Mouse (Mus musculus): ENCODE data around the gene Rab37. TPM values are rescaled to one million over a fixed set of nuclear protein-coding genes. Genes with fewer than 3 reads are reported as not detected.

The Rab37 gene
- polyA plus RNA-seq, 1 experiment from 2014 or later = 2.3 TPM

GRCm38 (mm10) chr11:115107403-115107916, 16.2 kb downstream of the Rab37 start:
- H3K9me3 ChIP-seq (replicated peaks; ENCODE audit: control insufficient read depth, low read length) = no peaks in the 10 kb centered on the region
- no peak for ATAC-seq (ENCODE audit: insufficient read depth, low FRiP score)
- no peak overlapping the region for H3K4me2 ChIP-seq (ENCODE audit: low read depth, low read length)
- no peak overlapping the region for H3K4me3 ChIP-seq (replicated peaks; ENCODE audit: low read length)
- no peaks in the 10 kb centered on the region for H3K27me3 ChIP-seq (ENCODE audit: control insufficient read depth, insufficient read depth, low read length)
- no peak overlapping the region for H3K9ac ChIP-seq (ENCODE audit: low read length)
- no peak overlapping the region for H3K27ac ChIP-seq (ENCODE audit: low read length)
- H3K4me1 ChIP-seq (ENCODE audit: control insufficient read depth, insufficient read depth, low read length) = no peaks in the 10 kb centered on the region
- 24% methylated on average over 4 of the region's 4 CpGs for WGBS
- H3K36me3 ChIP-seq (ENCODE audit: control insufficient read depth, insufficient read depth, low read length) = no peaks in the 10 kb centered on the region

GRCm38 (mm10) chr11:115108176-115108575, 16.9 kb downstream of the Rab37 start:
- no peaks in the 10 kb centered on the region for H3K4me1 ChIP-seq (ENCODE audit: control insufficient read depth, insufficient read depth, low read length)
- WGBS = 81% methylated on average over 8 of the region's 8 CpGs
- no peak overlapping the region for H3K27ac ChIP-seq (ENCODE audit: low read length)
- no peaks in the 10 kb centered on the region for H3K27me3 ChIP-seq (ENCODE audit: control insufficient read depth, insufficient read depth, low read length)
- H3K9ac ChIP-seq (ENCODE audit: low read length) = no peak overlapping the region
- H3K9me3 ChIP-seq (replicated peaks; ENCODE audit: control insufficient read depth, low read length) = no peaks in the 10 kb centered on the region
- H3K4me3 ChIP-seq (replicated peaks; ENCODE audit: low read length) = no peak overlapping the region
- no peaks in the 10 kb centered on the region for H3K36me3 ChIP-seq (ENCODE audit: control insufficient read depth, insufficient read depth, low read length)
- H3K4me2 ChIP-seq (ENCODE audit: low read depth, low read length) = no peak overlapping the region
- ATAC-seq (ENCODE audit: insufficient read depth, low FRiP score) = no peak

GRCm38 (mm10) chr11:115110271-115110670, 19.0 kb downstream of the Rab37 start:
- Histone ChIP-seq H3K4me2 (ENCODE audit: low read depth, low read length) (no peak overlapping the region), H3K36me3 (ENCODE audit: control insufficient read depth, insufficient read depth, low read length) (no peaks in the 10 kb centered on the region), H3K27me3 (ENCODE audit: control insufficient read depth, insufficient read depth, low read length) (no peaks in the 10 kb centered on the region), H3K9me3 (replicated peaks; ENCODE audit: control insufficient read depth, low read length) (no peaks in the 10 kb centered on the region), H3K4me3 (replicated peaks; ENCODE audit: low read length) (no peak overlapping the region), H3K9ac (ENCODE audit: low read length) (no peak overlapping the region), H3K4me1 (ENCODE audit: control insufficient read depth, insufficient read depth, low read length) (no peaks in the 10 kb centered on the region), H3K27ac (ENCODE audit: low read length) (no peak overlapping the region)
- ATAC-seq (ENCODE audit: insufficient read depth, low FRiP score) = no peak
- WGBS = 66% methylated on average over 5 of the region's 5 CpGs

GRCm38 (mm10) chr11:115112196-115112595, 21.0 kb downstream of the Rab37 start:
- Histone ChIP-seq H3K9ac (ENCODE audit: low read length) (no peak overlapping the region), H3K9me3 (replicated peaks; ENCODE audit: control insufficient read depth, low read length) (no peaks in the 10 kb centered on the region), H3K36me3 (ENCODE audit: control insufficient read depth, insufficient read depth, low read length) (no peaks in the 10 kb centered on the region), H3K27ac (ENCODE audit: low read length) (no peak overlapping the region), H3K4me3 (replicated peaks; ENCODE audit: low read length) (no peak overlapping the region), H3K4me2 (ENCODE audit: low read depth, low read length) (no peak overlapping the region), H3K4me1 (ENCODE audit: control insufficient read depth, insufficient read depth, low read length) (no peaks in the 10 kb centered on the region), H3K27me3 (ENCODE audit: control insufficient read depth, insufficient read depth, low read length) (no peaks in the 10 kb centered on the region)
- no peak for ATAC-seq (ENCODE audit: insufficient read depth, low FRiP score)
- WGBS = 28% methylated on average over 3 of the region's 3 CpGs

- 66% methylated on average over 9 of the region's 9 CpGs for WGBS
- no peaks in the 10 kb centered on the region for H3K9me3 ChIP-seq (replicated peaks; ENCODE audit: control insufficient read depth, low read length)
- no peak overlapping the region for H3K9ac ChIP-seq (ENCODE audit: low read length)
- no peaks in the 10 kb centered on the region for H3K27me3 ChIP-seq (ENCODE audit: control insufficient read depth, insufficient read depth, low read length)
- H3K4me1 ChIP-seq (ENCODE audit: control insufficient read depth, insufficient read depth, low read length) = no peaks in the 10 kb centered on the region
- H3K4me3 ChIP-seq (replicated peaks; ENCODE audit: low read length) = no peak overlapping the region
- H3K4me2 ChIP-seq (ENCODE audit: low read depth, low read length) = no peak overlapping the region
- ATAC-seq (ENCODE audit: insufficient read depth, low FRiP score) = no peak
- no peak overlapping the region for H3K27ac ChIP-seq (ENCODE audit: low read length)
- H3K36me3 ChIP-seq (ENCODE audit: control insufficient read depth, insufficient read depth, low read length) = no peaks in the 10 kb centered on the region
Measured at GRCm38 (mm10) chr11:115119409-115119808, 28.2 kb downstream of the Rab37 start.

- Histone ChIP-seq H3K27me3 (ENCODE audit: control insufficient read depth, insufficient read depth, low read length) (no peaks in the 10 kb centered on the region), H3K4me1 (ENCODE audit: control insufficient read depth, insufficient read depth, low read length) (no peaks in the 10 kb centered on the region), H3K4me2 (ENCODE audit: low read depth, low read length) (no peak overlapping the region), H3K27ac (ENCODE audit: low read length) (no peak overlapping the region), H3K9me3 (replicated peaks; ENCODE audit: control insufficient read depth, low read length) (no peaks in the 10 kb centered on the region), H3K9ac (ENCODE audit: low read length) (no peak overlapping the region), H3K4me3 (replicated peaks; ENCODE audit: low read length) (no peak overlapping the region), H3K36me3 (ENCODE audit: control insufficient read depth, insufficient read depth, low read length) (no peaks in the 10 kb centered on the region)
- WGBS = 67% methylated on average over 4 of the region's 4 CpGs
- ATAC-seq (ENCODE audit: insufficient read depth, low FRiP score) = no peak
Measured at GRCm38 (mm10) chr11:115128483-115128882, 37.3 kb downstream of the Rab37 start.

GRCm38 (mm10) chr11:115129508-115130126, 38.4 kb downstream of the Rab37 start:
- Histone ChIP-seq H3K27ac (ENCODE audit: low read length) (no peak overlapping the region), H3K9me3 (replicated peaks; ENCODE audit: control insufficient read depth, low read length) (no peaks in the 10 kb centered on the region), H3K9ac (ENCODE audit: low read length) (no peak overlapping the region), H3K4me1 (ENCODE audit: control insufficient read depth, insufficient read depth, low read length) (no peaks in the 10 kb centered on the region), H3K36me3 (ENCODE audit: control insufficient read depth, insufficient read depth, low read length) (no peaks in the 10 kb centered on the region), H3K4me3 (replicated peaks; ENCODE audit: low read length) (no peak overlapping the region), H3K27me3 (ENCODE audit: control insufficient read depth, insufficient read depth, low read length) (no peaks in the 10 kb centered on the region), H3K4me2 (ENCODE audit: low read depth, low read length) (no peak overlapping the region)
- no peak for ATAC-seq (ENCODE audit: insufficient read depth, low FRiP score)
- WGBS = 85% methylated on average over 13 of the region's 13 CpGs

GRCm38 (mm10) chr11:115131768-115132381, 40.6 kb downstream of the Rab37 start:
- no peak overlapping the region for H3K27ac ChIP-seq (ENCODE audit: low read length)
- H3K9ac ChIP-seq (ENCODE audit: low read length) = no peak overlapping the region
- WGBS = 69% methylated on average over 8 of the region's 8 CpGs
- no peaks in the 10 kb centered on the region for H3K4me1 ChIP-seq (ENCODE audit: control insufficient read depth, insufficient read depth, low read length)
- H3K27me3 ChIP-seq (ENCODE audit: control insufficient read depth, insufficient read depth, low read length) = no peaks in the 10 kb centered on the region
- H3K4me2 ChIP-seq (ENCODE audit: low read depth, low read length) = no peak overlapping the region
- no peak for ATAC-seq (ENCODE audit: insufficient read depth, low FRiP score)
- H3K9me3 ChIP-seq (replicated peaks; ENCODE audit: control insufficient read depth, low read length) = no peaks in the 10 kb centered on the region
- H3K36me3 ChIP-seq (ENCODE audit: control insufficient read depth, insufficient read depth, low read length) = no peaks in the 10 kb centered on the region
- H3K4me3 ChIP-seq (replicated peaks; ENCODE audit: low read length) = no peak overlapping the region

- no peaks in the 10 kb centered on the region for H3K36me3 ChIP-seq (ENCODE audit: control insufficient read depth, insufficient read depth, low read length)
- 67% methylated on average over 8 of the region's 8 CpGs for WGBS
- H3K9ac ChIP-seq (ENCODE audit: low read length) = no peak within 1 kb of the TSS
- H3K9me3 ChIP-seq (replicated peaks; ENCODE audit: control insufficient read depth, low read length) = no peaks in the 10 kb centered on the region
- H3K4me2 ChIP-seq (ENCODE audit: low read depth, low read length) = no peak within 1 kb of the TSS
- no peak for ATAC-seq (ENCODE audit: insufficient read depth, low FRiP score)
- 0 out of 2 replicates have a peak within 1 kb of the TSS, but pooled peaks have one; percentile 7 for H3K4me3 ChIP-seq (replicated peaks; ENCODE audit: low read length)
- no peak within 1 kb of the TSS for H3K27ac ChIP-seq (ENCODE audit: low read length)
- no peaks in the 10 kb centered on the region for H3K27me3 ChIP-seq (ENCODE audit: control insufficient read depth, insufficient read depth, low read length)
- no peaks in the 10 kb centered on the region for H3K4me1 ChIP-seq (ENCODE audit: control insufficient read depth, insufficient read depth, low read length)
Measured at GRCm38 (mm10) chr11:115133800-115134199, 42.6 kb downstream of the Rab37 start, which contains the start of gene Cd300lf. Gene Cd300lf (minus strand): TSS chr11:115133992.

Measured in stomach, embryonic 16.5 days (tissue).